ENCODE assay signal across 9 mouse cellular contexts in the genomic region with DNA sequence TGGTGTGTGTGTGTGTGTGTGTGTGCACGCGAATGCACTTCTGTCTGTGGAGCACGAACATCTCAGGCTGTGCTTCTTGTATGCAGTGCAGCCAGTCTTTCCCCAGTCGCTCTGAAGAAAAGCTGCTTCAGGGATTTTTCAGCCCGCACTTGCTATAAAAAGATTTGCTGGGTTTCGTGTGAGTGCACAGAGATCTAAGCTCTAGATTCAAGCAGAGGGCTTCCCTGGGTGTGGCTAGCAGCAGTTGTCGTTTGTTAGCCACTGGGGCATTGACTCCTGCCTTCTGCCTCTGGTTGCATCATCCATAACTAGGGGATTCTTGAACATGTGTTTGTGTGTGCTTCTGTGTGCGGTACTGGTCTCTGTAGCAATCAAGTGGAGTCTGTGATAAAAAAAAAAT.
A peak's percentile ranks its signal among the peaks of the same experiment; 100 is the strongest.
DNase-seq lines count a peak whose midpoint lies in the region; ATAC-seq and TF ChIP-seq lines count a peak whose summit lies in the region.
"Had no signal": no experiment of that assay in that cellular context is flagged by ENCODE, and none has a peak within 500 bp of the region (broad histone marks: within the 10 kb centered on the region; RNA-seq: fewer than 3 reads in every experiment).

No protein-coding gene starts in this region.

- no peak for TF ChIP-seq CTCF in cerebellum, adult 2 months (IDR thresholded peaks at IDR 0.05; ENCODE audit: borderline replicate concordance, insufficient read depth, low read depth, low read length)

- no peaks in the 10 kb centered on the region for H3K9me3 ChIP-seq in lung, embryonic 16.5 days (ENCODE audit: control insufficient read depth, low read length)
- H3K9me3 ChIP-seq in intestine, embryonic 16.5 days (ENCODE audit: control insufficient read depth, low read length) = no peaks in the 10 kb centered on the region
- H3K9me3 ChIP-seq in stomach, embryonic 16.5 days (replicated peaks; ENCODE audit: control insufficient read depth, low read length) = no peaks in the 10 kb centered on the region
- H3K9me3 ChIP-seq in liver, embryonic 11.5 days (ENCODE audit: control insufficient read depth, low read length) = no peaks in the 10 kb centered on the region

- H3K27me3 ChIP-seq in lung, embryonic 16.5 days (ENCODE audit: control insufficient read depth, insufficient read depth, low read depth, low read length) = no peaks in the 10 kb centered on the region
- no peaks in the 10 kb centered on the region for H3K27me3 ChIP-seq in intestine, embryonic 16.5 days (replicated peaks; ENCODE audit: control insufficient read depth, insufficient read depth, low read length)
- H3K27me3 ChIP-seq in stomach, embryonic 16.5 days (ENCODE audit: control insufficient read depth, insufficient read depth, low read length) = no peaks in the 10 kb centered on the region
- H3K27me3 ChIP-seq in cerebellum, adult 2 months (ENCODE audit: control insufficient read depth, insufficient read depth, low read length) = no peaks in the 10 kb centered on the region
- H3K27me3 ChIP-seq in liver, embryonic 11.5 days (replicated peaks; ENCODE audit: control insufficient read depth, insufficient read depth, low read length) = no peaks in the 10 kb centered on the region

- H3K4me3 ChIP-seq in lung, embryonic 16.5 days (ENCODE audit: low read length) = peak overlapping the region; percentile 14; the same call in 1 of the 2 replicates
- no peak overlapping the region for H3K4me3 ChIP-seq in intestine, embryonic 16.5 days (ENCODE audit: low read length)
- no peak overlapping the region for H3K4me3 ChIP-seq in stomach, embryonic 16.5 days (replicated peaks; ENCODE audit: low read length)
- no peak overlapping the region for H3K4me3 ChIP-seq in cerebellum, adult 2 months (replicated peaks; ENCODE audit: insufficient read depth, low read depth, low read length)
- H3K4me3 ChIP-seq in liver, embryonic 11.5 days (ENCODE audit: low read depth, low read length) = no peak overlapping the region

- H3K4me2 ChIP-seq in lung, embryonic 16.5 days (ENCODE audit: low read depth, low read length) = peak overlapping the region; percentile 48
- H3K4me2 ChIP-seq in intestine, embryonic 16.5 days (ENCODE audit: low read depth, low read length) = peak overlapping the region; percentile 23; the same call in 1 of the 2 replicates
- peak overlapping the region; percentile 22; the same call in 1 of the 2 replicates for H3K4me2 ChIP-seq in stomach, embryonic 16.5 days (ENCODE audit: low read depth, low read length)
- no peak overlapping the region for H3K4me2 ChIP-seq in liver, embryonic 11.5 days

- no peak overlapping the region; the same call in 1 of the 2 replicates for H3K27ac ChIP-seq in lung, embryonic 16.5 days (ENCODE audit: low read length)
- H3K27ac ChIP-seq in intestine, embryonic 16.5 days (ENCODE audit: low read length) = no peak overlapping the region
- H3K27ac ChIP-seq in stomach, embryonic 16.5 days (ENCODE audit: low read length) = no peak overlapping the region
- no peak overlapping the region for H3K27ac ChIP-seq in cerebellum, adult 2 months (ENCODE audit: insufficient read depth, low read length)
- no peak overlapping the region for H3K27ac ChIP-seq in liver, embryonic 11.5 days (ENCODE audit: low read depth, low read length)

- 0 out of 2 replicates have a peak overlapping the region, but pooled peaks have one; percentile 22 for H3K9ac ChIP-seq in lung, embryonic 16.5 days (ENCODE audit: low read length)
- no peak overlapping the region for H3K9ac ChIP-seq in intestine, embryonic 16.5 days (ENCODE audit: low read depth, low read length)
- H3K9ac ChIP-seq in stomach, embryonic 16.5 days (ENCODE audit: low read length) = no peak overlapping the region
- no peak overlapping the region for H3K9ac ChIP-seq in liver, embryonic 11.5 days (ENCODE audit: low read depth, low read length)

- no peak for TF ChIP-seq POLR2A in cerebellum, adult 2 months (IDR thresholded peaks at IDR 0.05; ENCODE audit: borderline replicate concordance, insufficient read depth, low read length)

- DNase-seq in frontal cortex, postnatal 10 days (ENCODE audit: low spot score in 2 of 2) = no peak
- DNase-seq in lung, adult 18-20 months = no peak
- DNase-seq in cerebellum, adult 2 months = no peak
- DNase-seq in liver, embryonic 11.5 days (ENCODE audit: low spot score) = no peak
- DNase-seq: kidney, adult 11 months had no signal

- peak; percentile 73 for ATAC-seq in frontal cortex, adult (ENCODE audit: low TSS enrichment)
- ATAC-seq in lung, embryonic 16.5 days (ENCODE audit: low read depth) = no peak
- ATAC-seq in intestine, embryonic 16.5 days = no peak
- no peak for ATAC-seq in stomach, embryonic 16.5 days (ENCODE audit: insufficient read depth, low FRiP score)
- ATAC-seq in liver, embryonic 11.5 days (replicated peaks; ENCODE audit: low FRiP score) = no peak

- 40% methylated on average over 8 of the region's 8 CpGs for WGBS in lung, embryonic 16.5 days
- WGBS in intestine, embryonic 16.5 days = 55% methylated on average over 8 of the region's 8 CpGs
- 42% methylated on average over 8 of the region's 8 CpGs for WGBS in stomach, embryonic 16.5 days
- 79% methylated on average over 8 of the region's 8 CpGs for WGBS in cerebellum, adult 2 months
- 64% methylated on average over 8 of the region's 8 CpGs for WGBS in liver, embryonic 11.5 days

- no peaks in the 10 kb centered on the region for H3K36me3 ChIP-seq in lung, embryonic 16.5 days (ENCODE audit: control insufficient read depth, insufficient read depth, low read length)
- no peaks in the 10 kb centered on the region for H3K36me3 ChIP-seq in intestine, embryonic 16.5 days (ENCODE audit: control insufficient read depth, insufficient read depth, low read length)
- no peaks in the 10 kb centered on the region for H3K36me3 ChIP-seq in stomach, embryonic 16.5 days (ENCODE audit: control insufficient read depth, insufficient read depth, low read length)
- no peaks in the 10 kb centered on the region for H3K36me3 ChIP-seq in liver, embryonic 11.5 days (ENCODE audit: control insufficient read depth, insufficient read depth, low read length)

- peaks cover 35% of the 10 kb centered on the region for H3K4me1 ChIP-seq in lung, embryonic 16.5 days (replicated peaks; ENCODE audit: control insufficient read depth, insufficient read depth, low read length)
- peaks cover 9% of the 10 kb centered on the region for H3K4me1 ChIP-seq in intestine, embryonic 16.5 days (ENCODE audit: control insufficient read depth, insufficient read depth, low read length)
- peaks cover 21% of the 10 kb centered on the region for H3K4me1 ChIP-seq in stomach, embryonic 16.5 days (ENCODE audit: control insufficient read depth, insufficient read depth, low read length)
- H3K4me1 ChIP-seq in cerebellum, adult 2 months (ENCODE audit: control insufficient read depth, insufficient read depth, low read length) = peaks cover 19% of the 10 kb centered on the region
- no peaks in the 10 kb centered on the region for H3K4me1 ChIP-seq in liver, embryonic 11.5 days (replicated peaks; ENCODE audit: control insufficient read depth, insufficient read depth, low read length)
